Mouse (Mus musculus): Measurements from ENCODE around the gene Hoxa10. TPM values are rescaled to one million over a fixed set of nuclear protein-coding genes. Genes with fewer than 3 reads are reported as not detected.
A peak's percentile ranks its signal among the peaks of the same experiment; 100 is the strongest.

Gene Hoxa10
- total and polyA plus RNA-seq, 2 experiments from 2014 or later, result 5.0 TPM; not detected in 1

DNA sequence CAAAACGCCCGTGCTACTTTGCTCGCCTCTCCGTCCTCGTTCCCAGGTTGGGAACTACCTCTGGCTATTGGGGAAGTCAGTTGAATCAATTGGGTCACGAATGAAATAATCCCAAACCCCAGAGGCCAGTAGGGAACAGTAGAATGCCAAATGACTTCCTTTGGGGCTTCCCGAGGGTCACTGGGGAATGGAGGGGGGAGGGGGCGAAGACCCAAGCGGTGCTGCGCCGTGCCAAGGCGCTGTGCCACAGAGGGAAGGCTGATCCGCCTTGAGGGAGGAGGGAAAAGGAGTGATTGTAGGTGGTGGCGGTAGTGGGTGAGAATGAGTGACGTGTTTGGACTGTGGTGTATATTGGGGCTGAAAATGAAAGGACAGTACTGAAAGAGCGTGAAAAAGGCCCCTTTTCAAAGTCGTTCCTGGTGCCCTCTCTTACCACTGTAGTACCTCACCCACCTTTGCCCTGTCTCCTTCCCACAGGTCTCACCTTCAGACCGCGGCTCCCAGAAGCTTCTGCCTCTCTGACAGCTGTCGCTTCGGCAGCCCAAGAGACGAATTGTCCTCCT is 28.0 kb downstream of the Hoxa10 start:
- WGBS, result 3% methylated on average over 22 of the region's 22 CpGs
- Histone ChIP-seq H3K4me1 (ENCODE audit: control insufficient read depth, insufficient read depth) (no peaks in the 10 kb centered on the region), H3K4me3 (ENCODE audit: low read depth, low read length) (peak overlapping the region; percentile 32), H3K27me3 (ENCODE audit: control insufficient read depth, insufficient read depth, low read length) (peaks cover 99% of the 10 kb centered on the region), H3K27ac (ENCODE audit: low read depth) (no peak overlapping the region), H3K36me3 (replicated peaks; ENCODE audit: control insufficient read depth, insufficient read depth, low read length) (no peaks in the 10 kb centered on the region), H3K9me3 (replicated peaks; ENCODE audit: control insufficient read depth, low read length) (no peaks in the 10 kb centered on the region), H3K4me2 (ENCODE audit: low read depth, low read length) (peak overlapping the region; percentile 43), H3K9ac (replicated peaks; ENCODE audit: low read depth, low read length) (no peak overlapping the region)
- DNase-seq (ENCODE audit: low spot score) (no peak), ATAC-seq (ENCODE audit: insufficient read depth, low read depth) (no peak)
- TF ChIP-seq EP300 (IDR thresholded peaks at IDR 0.05; ENCODE audit: low read depth) (no peak), CTCF (IDR thresholded peaks at IDR 0.05; ENCODE audit: low read depth) (no peak)

DNA sequence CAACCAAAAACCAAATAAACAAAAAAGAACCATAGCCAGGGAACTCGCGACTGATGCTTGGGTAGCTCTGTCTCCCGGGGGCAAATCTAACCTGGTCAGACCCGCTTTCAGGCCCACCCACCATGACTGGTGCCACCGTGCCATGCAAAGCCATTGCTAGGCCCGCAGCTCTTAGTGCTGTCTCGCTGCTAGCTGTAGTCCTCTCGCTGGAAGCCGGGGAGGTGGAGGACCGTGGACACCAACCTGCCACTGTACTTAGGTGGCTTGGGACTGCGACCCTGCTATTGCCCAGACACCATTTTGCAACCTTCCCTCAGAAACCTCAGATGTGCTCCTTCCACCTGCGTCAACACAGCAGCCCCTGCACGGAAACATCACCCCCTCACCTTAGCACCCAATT is 28.7 kb downstream of the Hoxa10 start:
- H3K4me2 ChIP-seq (ENCODE audit: low read depth, low read length), result peak overlapping the region; percentile 43
- 5% methylated on average over 13 of the region's 13 CpGs for WGBS
- no peak for DNase-seq (ENCODE audit: low spot score)
- no peak for TF ChIP-seq CTCF (IDR thresholded peaks at IDR 0.05; ENCODE audit: low read depth)
- no peak for TF ChIP-seq EP300 (IDR thresholded peaks at IDR 0.05; ENCODE audit: low read depth)
- H3K4me1 ChIP-seq (ENCODE audit: control insufficient read depth, insufficient read depth), result no peaks in the 10 kb centered on the region
- no peak overlapping the region for H3K27ac ChIP-seq (ENCODE audit: low read depth)
- no peaks in the 10 kb centered on the region for H3K9me3 ChIP-seq (replicated peaks; ENCODE audit: control insufficient read depth, low read length)
- H3K27me3 ChIP-seq (ENCODE audit: control insufficient read depth, insufficient read depth, low read length), result peaks cover 99% of the 10 kb centered on the region
- H3K36me3 ChIP-seq (replicated peaks; ENCODE audit: control insufficient read depth, insufficient read depth, low read length), result no peaks in the 10 kb centered on the region
- no peak overlapping the region for H3K9ac ChIP-seq (replicated peaks; ENCODE audit: low read depth, low read length)
- H3K4me3 ChIP-seq (ENCODE audit: low read depth, low read length), result peak overlapping the region; percentile 17
- no peak for ATAC-seq (ENCODE audit: insufficient read depth, low read depth)

DNA sequence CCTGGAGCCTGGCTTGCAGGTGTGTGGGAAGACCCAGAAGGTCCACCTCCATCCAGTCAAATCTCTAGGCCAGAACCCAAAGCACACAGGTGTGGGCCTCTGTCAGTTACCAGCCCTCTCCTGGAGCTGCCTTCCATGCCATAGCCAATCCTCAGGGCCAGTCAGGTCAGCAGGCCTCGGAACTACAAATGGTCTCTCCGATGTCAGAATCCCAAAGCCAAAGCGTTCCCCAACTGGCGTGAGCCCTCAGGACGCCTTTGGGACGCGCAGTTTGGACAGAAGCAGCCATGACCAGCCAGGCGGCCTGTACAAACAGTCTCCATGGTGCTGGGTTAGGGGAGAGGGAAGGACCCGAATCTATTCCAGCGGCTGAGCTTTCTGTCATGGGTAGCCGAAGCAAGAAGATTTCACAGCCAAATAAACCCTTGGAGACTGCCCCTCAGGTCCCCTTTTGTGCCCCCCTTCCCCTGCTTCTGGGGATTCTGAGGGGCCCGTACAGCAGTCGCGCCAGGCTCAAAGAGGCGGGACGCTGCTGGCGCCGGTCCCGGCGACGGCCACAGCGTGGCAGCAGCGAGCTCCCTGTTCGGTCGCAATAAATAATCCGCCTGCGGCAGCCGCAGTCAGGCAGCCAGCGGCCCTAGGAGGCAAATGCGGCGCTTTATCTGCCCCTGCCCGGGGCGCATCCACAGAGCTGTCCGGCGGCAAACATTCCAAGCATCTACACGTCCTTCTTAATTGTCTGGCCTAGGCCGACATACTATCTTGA is 29.3 kb downstream of the Hoxa10 start:
- H3K9ac ChIP-seq (replicated peaks; ENCODE audit: low read depth, low read length), result no peak overlapping the region
- no peaks in the 10 kb centered on the region for H3K9me3 ChIP-seq (replicated peaks; ENCODE audit: control insufficient read depth, low read length)
- H3K4me1 ChIP-seq (ENCODE audit: control insufficient read depth, insufficient read depth), result no peaks in the 10 kb centered on the region
- peak; percentile 71 for DNase-seq (ENCODE audit: low spot score)
- H3K4me3 ChIP-seq (ENCODE audit: low read depth, low read length), result peak overlapping the region; percentile 17
- peak overlapping the region; percentile 43 for H3K4me2 ChIP-seq (ENCODE audit: low read depth, low read length)
- H3K27me3 ChIP-seq (ENCODE audit: control insufficient read depth, insufficient read depth, low read length), result peaks cover 99% of the 10 kb centered on the region
- TF ChIP-seq EP300 (IDR thresholded peaks at IDR 0.05; ENCODE audit: low read depth) (no peak), CTCF (IDR thresholded peaks at IDR 0.05; ENCODE audit: low read depth) (peak; percentile 64)
- H3K27ac ChIP-seq (ENCODE audit: low read depth), result no peak overlapping the region
- WGBS, result 3% methylated on average over 37 of the region's 37 CpGs
- H3K36me3 ChIP-seq (replicated peaks; ENCODE audit: control insufficient read depth, insufficient read depth, low read length), result no peaks in the 10 kb centered on the region
- ATAC-seq (ENCODE audit: insufficient read depth, low read depth), result peak; percentile 68

DNA sequence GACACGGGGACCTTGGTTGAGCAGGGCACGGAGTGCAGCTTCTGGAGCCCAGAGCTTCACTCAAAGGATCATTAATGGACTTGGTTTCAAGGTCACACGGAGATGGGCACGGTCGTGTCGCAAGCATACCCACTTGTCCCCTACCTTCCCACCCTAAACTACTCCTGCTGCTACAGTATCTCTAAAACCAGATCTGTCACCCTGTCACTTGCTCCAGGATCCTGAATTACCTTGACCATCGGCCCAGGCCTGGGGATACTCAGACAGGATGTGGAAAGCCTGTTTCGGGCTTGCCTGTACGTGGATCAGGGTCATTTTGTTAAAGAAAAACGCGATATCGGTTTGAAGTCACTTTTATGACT is 31.0 kb downstream of the Hoxa10 start:
- Histone ChIP-seq H3K27me3 (ENCODE audit: control insufficient read depth, insufficient read depth, low read length) (peaks cover 99% of the 10 kb centered on the region), H3K4me2 (ENCODE audit: low read depth, low read length) (no peak overlapping the region), H3K4me3 (ENCODE audit: low read depth, low read length) (no peak overlapping the region), H3K4me1 (ENCODE audit: control insufficient read depth, insufficient read depth) (no peaks in the 10 kb centered on the region), H3K9ac (replicated peaks; ENCODE audit: low read depth, low read length) (no peak overlapping the region), H3K27ac (ENCODE audit: low read depth) (no peak overlapping the region), H3K9me3 (replicated peaks; ENCODE audit: control insufficient read depth, low read length) (no peaks in the 10 kb centered on the region), H3K36me3 (replicated peaks; ENCODE audit: control insufficient read depth, insufficient read depth, low read length) (no peaks in the 10 kb centered on the region)
- TF ChIP-seq EP300 (IDR thresholded peaks at IDR 0.05; ENCODE audit: low read depth) (no peak), CTCF (IDR thresholded peaks at IDR 0.05; ENCODE audit: low read depth) (no peak)
- 8% methylated on average over 12 of the region's 12 CpGs for WGBS
- ATAC-seq (ENCODE audit: insufficient read depth, low read depth), result no peak
- DNase-seq (ENCODE audit: low spot score), result no peak

DNA sequence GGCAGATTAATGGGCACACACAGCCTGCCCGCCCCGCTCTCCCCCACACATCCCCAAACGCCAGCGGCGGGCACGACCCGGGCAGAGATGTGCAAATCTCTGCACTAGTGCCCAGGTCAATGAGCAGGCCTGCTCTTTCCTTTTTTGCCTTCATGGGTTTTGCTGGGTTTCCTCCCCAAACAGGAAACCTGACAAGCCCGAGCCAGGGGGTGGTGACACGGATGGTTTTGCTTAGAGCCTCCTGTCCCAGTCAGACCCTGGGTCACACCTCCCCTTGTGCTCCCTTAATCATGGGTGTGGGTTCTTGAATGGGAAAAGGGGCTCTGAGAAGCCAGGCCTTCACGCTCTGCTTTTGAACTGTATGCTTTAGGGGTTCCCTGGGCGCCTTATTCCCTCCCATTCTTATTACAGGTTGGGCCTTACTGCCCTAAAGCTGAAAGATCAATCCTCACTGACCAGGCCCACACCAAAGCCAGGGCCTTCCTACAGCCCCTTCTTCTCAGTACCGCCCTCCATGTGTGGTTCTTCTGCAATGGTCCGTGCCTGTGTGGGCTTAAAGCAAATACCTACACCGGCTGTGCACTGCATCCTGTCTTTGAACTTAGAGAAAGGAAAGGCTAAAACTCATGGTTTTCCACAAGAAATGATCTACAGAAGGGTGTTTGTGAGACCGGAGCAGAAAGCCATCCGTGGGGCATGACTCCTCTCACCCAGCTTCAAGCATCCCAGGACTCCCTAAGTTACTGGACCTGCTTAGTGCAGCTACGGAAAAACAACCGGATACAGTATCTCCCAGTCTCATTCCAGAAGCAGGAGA is 31.6 kb downstream of the Hoxa10 start:
- H3K9me3 ChIP-seq (replicated peaks; ENCODE audit: control insufficient read depth, low read length), result no peaks in the 10 kb centered on the region
- ATAC-seq (ENCODE audit: insufficient read depth, low read depth), result no peak
- peaks cover 99% of the 10 kb centered on the region for H3K27me3 ChIP-seq (ENCODE audit: control insufficient read depth, insufficient read depth, low read length)
- peak overlapping the region; percentile 33 for H3K4me3 ChIP-seq (ENCODE audit: low read depth, low read length)
- no peak for TF ChIP-seq EP300 (IDR thresholded peaks at IDR 0.05; ENCODE audit: low read depth)
- TF ChIP-seq CTCF (IDR thresholded peaks at IDR 0.05; ENCODE audit: low read depth), result no peak
- WGBS, result 13% methylated on average over 17 of the region's 18 CpGs
- no peak overlapping the region for H3K27ac ChIP-seq (ENCODE audit: low read depth)
- peak overlapping the region; percentile 49 for H3K4me2 ChIP-seq (ENCODE audit: low read depth, low read length)
- no peak for DNase-seq (ENCODE audit: low spot score)
- H3K9ac ChIP-seq (replicated peaks; ENCODE audit: low read depth, low read length), result no peak overlapping the region
- no peaks in the 10 kb centered on the region for H3K36me3 ChIP-seq (replicated peaks; ENCODE audit: control insufficient read depth, insufficient read depth, low read length)
- no peaks in the 10 kb centered on the region for H3K4me1 ChIP-seq (ENCODE audit: control insufficient read depth, insufficient read depth)

All from heart, postnatal 0 days (tissue).